Mouse (Mus musculus) liver, adult 2 months (tissue): ENCODE measurements around the gene Arhgap31.

Experiments used
- CTCF ChIP-seq: fragments of 200-500 bp; IDR thresholded peaks from 2 replicates; pipeline ENCODE4 v1.5.1; 2011; ENCODE audit warnings: low read depth, low read length, control low read depth
- POLR2A ChIP-seq: fragments of 200-500 bp; IDR thresholded peaks from 2 replicates; pipeline ENCODE4 v1.6.1; 2011; ENCODE audit warnings: low read length, control low read depth; ENCODE audit not compliant: insufficient read depth; ENCODE audit errors: extremely low read depth

GRCm38 (mm10) chr16:38617977-38618376, 95.1 kb downstream of the Arhgap31 start:
- TF ChIP-seq POLR2A = no peak
- no peak for TF ChIP-seq CTCF
